Mouse (Mus musculus): ENCODE data around the gene Ercc5.

GRCm38 (mm10) chr1:44120074-44120406 lies 27.5 kb upstream of the Ercc5 start:
- TF ChIP-seq CTCF (IDR thresholded peaks at IDR 0.05; ENCODE audit: extremely low read depth, insufficient read depth, low read length) (no peak), POLR2A (IDR thresholded peaks at IDR 0.05; ENCODE audit: extremely low read depth, insufficient read depth, low read length) (no peak)

Measured in cortical plate, adult 2 months (tissue).